Mouse (Mus musculus): ENCODE data around the gene Gm28372. TPM values are rescaled to one million over a fixed set of nuclear protein-coding genes. Genes with fewer than 3 reads are reported as not detected.
"Not testable (repeated sequence)": the region's sequence is repeated elsewhere in the genome, so short reads cannot be mapped to it uniquely, and the experiment has no call there.

Gm28372 gene
- polyA plus RNA-seq (2015; fragmentation: Nextera tagmentation; extraction: Ambion mirVana), result 0.14 TPM in 1 of 2 replicates, not detected in the other

- Histone ChIP-seq H3K9me3 (no peaks in the 10 kb centered on the region), H3K4me2 (no peak within 1 kb of the TSS), H3K4me3 (replicated peaks) (no peak within 1 kb of the TSS), H3K4me1 (no peaks in the 10 kb centered on the region), H3K36me3 (no peaks in the 10 kb centered on the region), H3K27ac (no peak within 1 kb of the TSS), H3K9ac (no peak within 1 kb of the TSS), H3K27me3 (replicated peaks) (0 out of 2 replicates have a peak, but pooled peaks cover 3% of the 10 kb centered on the region)
- no peak for ATAC-seq (ENCODE audit: insufficient read depth, low FRiP score, low read depth)
- 84% methylated on average over 1 of the region's 1 CpGs for WGBS
These were observed at the start of gene Gm28372, which contains the start of gene 1700020A23Rik for GRCm38 (mm10) chr2:130404939-130405338. Gene Gm28372 (plus strand): TSS chr2:130405239. Gene 1700020A23Rik (plus strand): TSS chr2:130405259.

GRCm38 (mm10) chr2:130357551-130357950 lies 47.5 kb upstream of the Gm28372 start:
- no peaks in the 10 kb centered on the region for H3K4me1 ChIP-seq
- H3K36me3 ChIP-seq, result no peaks in the 10 kb centered on the region
- 90% methylated on average over 5 of the region's 5 CpGs for WGBS
- H3K9ac ChIP-seq, result no peak overlapping the region
- H3K27me3 ChIP-seq (replicated peaks), result peaks cover 28% of the 10 kb centered on the region
- no peak overlapping the region for H3K27ac ChIP-seq
- no peak for ATAC-seq (ENCODE audit: insufficient read depth, low FRiP score, low read depth)
- no peaks in the 10 kb centered on the region for H3K9me3 ChIP-seq
- H3K4me3 ChIP-seq (replicated peaks), result no peak overlapping the region
- no peak overlapping the region for H3K4me2 ChIP-seq

- H3K9ac ChIP-seq, result no peak overlapping the region
- 12% methylated on average over 5 of the region's 5 CpGs for WGBS
- H3K4me1 ChIP-seq, result no peaks in the 10 kb centered on the region
- no peak overlapping the region for H3K27ac ChIP-seq
- H3K4me3 ChIP-seq (replicated peaks), result no peak overlapping the region
- H3K9me3 ChIP-seq, result no peaks in the 10 kb centered on the region
- H3K4me2 ChIP-seq, result no peak overlapping the region
- H3K36me3 ChIP-seq, result no peaks in the 10 kb centered on the region
- ATAC-seq (ENCODE audit: insufficient read depth, low FRiP score, low read depth), result no peak
- H3K27me3 ChIP-seq (replicated peaks), result peaks cover 28% of the 10 kb centered on the region
These were observed 46.2 kb upstream of the Gm28372 start for GRCm38 (mm10) chr2:130358852-130359251.

GRCm38 (mm10) chr2:130362511-130363026 lies 42.5 kb upstream of the Gm28372 start:
- Histone ChIP-seq H3K9ac (no peak overlapping the region), H3K36me3 (no peaks in the 10 kb centered on the region), H3K4me2 (no peak overlapping the region), H3K4me3 (replicated peaks) (no peak overlapping the region), H3K27me3 (replicated peaks) (peaks cover 28% of the 10 kb centered on the region), H3K4me1 (peaks cover 4% of the 10 kb centered on the region), H3K27ac (no peak overlapping the region), H3K9me3 (no peaks in the 10 kb centered on the region)
- no peak for ATAC-seq (ENCODE audit: insufficient read depth, low FRiP score, low read depth)
- 8% methylated on average over 14 of the region's 14 CpGs for WGBS

GRCm38 (mm10) chr2:130365211-130366094 lies 39.6 kb upstream of the Gm28372 start:
- Histone ChIP-seq H3K4me2 (peak overlapping the region; percentile 50), H3K9me3 (no peaks in the 10 kb centered on the region), H3K27ac (no peak overlapping the region), H3K36me3 (no peaks in the 10 kb centered on the region), H3K4me3 (replicated peaks) (peak overlapping the region; percentile 30), H3K9ac (no peak overlapping the region), H3K27me3 (replicated peaks) (peaks cover 18% of the 10 kb centered on the region), H3K4me1 (peaks cover 4% of the 10 kb centered on the region)
- ATAC-seq (ENCODE audit: insufficient read depth, low FRiP score, low read depth), result no peak
- 15% methylated on average over 30 of the region's 30 CpGs for WGBS

GRCm38 (mm10) chr2:130367386-130367785 lies 37.7 kb upstream of the Gm28372 start:
- WGBS, result 56% methylated on average over 4 of the region's 4 CpGs
- no peak for ATAC-seq (ENCODE audit: insufficient read depth, low FRiP score, low read depth)

GRCm38 (mm10) chr2:130373026-130373425 lies 32.0 kb upstream of the Gm28372 start:
- not testable (repeated sequence) for H3K36me3 ChIP-seq; H3K9me3 ChIP-seq; H3K27ac ChIP-seq; H3K27me3 ChIP-seq (replicated peaks); H3K4me2 ChIP-seq; H3K9ac ChIP-seq; H3K4me3 ChIP-seq (replicated peaks); ATAC-seq (ENCODE audit: insufficient read depth, low FRiP score, low read depth); H3K4me1 ChIP-seq
- 30% methylated on average over 1 of the region's 1 CpGs for WGBS

More at GRCm38 (mm10) chr2:130367386-130367785, 37.7 kb upstream of the Gm28372 start:
- Histone ChIP-seq H3K4me3 (replicated peaks) (no peak overlapping the region), H3K36me3 (no peaks in the 10 kb centered on the region), H3K4me2 (no peak overlapping the region), H3K4me1 (peaks cover 4% of the 10 kb centered on the region), H3K27me3 (replicated peaks) (peaks cover 2% of the 10 kb centered on the region), H3K27ac (no peak overlapping the region), H3K9me3 (no peaks in the 10 kb centered on the region), H3K9ac (no peak overlapping the region)

- Histone ChIP-seq H3K9ac (no peak overlapping the region), H3K4me1 (no peaks in the 10 kb centered on the region), H3K36me3 (no peaks in the 10 kb centered on the region), H3K4me2 (no peak overlapping the region), H3K27ac (no peak overlapping the region), H3K4me3 (replicated peaks) (no peak overlapping the region), H3K9me3 (no peaks in the 10 kb centered on the region), H3K27me3 (replicated peaks) (no peaks in the 10 kb centered on the region)
- 76% methylated on average over 4 of the region's 4 CpGs for WGBS
- ATAC-seq (ENCODE audit: insufficient read depth, low FRiP score, low read depth), result no peak
These were observed 30.1 kb upstream of the Gm28372 start for GRCm38 (mm10) chr2:130374951-130375350.

GRCm38 (mm10) chr2:130383205-130383604 lies 21.8 kb upstream of the Gm28372 start:
- Histone ChIP-seq H3K27me3 (replicated peaks) (no peaks in the 10 kb centered on the region), H3K27ac (no peak overlapping the region), H3K4me3 (replicated peaks) (no peak overlapping the region), H3K9me3 (no peaks in the 10 kb centered on the region), H3K4me2 (no peak overlapping the region), H3K4me1 (no peaks in the 10 kb centered on the region), H3K9ac (no peak overlapping the region), H3K36me3 (no peaks in the 10 kb centered on the region)
- no peak for ATAC-seq (ENCODE audit: insufficient read depth, low FRiP score, low read depth)
- 44% methylated on average over 3 of the region's 3 CpGs for WGBS

- H3K4me1 ChIP-seq, result no peaks in the 10 kb centered on the region
- H3K4me2 ChIP-seq, result no peak overlapping the region
- H3K36me3 ChIP-seq, result no peaks in the 10 kb centered on the region
- WGBS, result 66% methylated on average over 6 of the region's 6 CpGs
- no peak overlapping the region for H3K9ac ChIP-seq
- H3K27ac ChIP-seq, result no peak overlapping the region
- ATAC-seq (ENCODE audit: insufficient read depth, low FRiP score, low read depth), result no peak
- no peaks in the 10 kb centered on the region for H3K9me3 ChIP-seq
- H3K4me3 ChIP-seq (replicated peaks), result no peak overlapping the region
- H3K27me3 ChIP-seq (replicated peaks), result no peaks in the 10 kb centered on the region
These were observed 21.1 kb upstream of the Gm28372 start for GRCm38 (mm10) chr2:130383895-130384294.

- H3K9ac ChIP-seq, result no peak overlapping the region
- H3K9me3 ChIP-seq, result no peaks in the 10 kb centered on the region
- no peaks in the 10 kb centered on the region for H3K36me3 ChIP-seq
- no peaks in the 10 kb centered on the region for H3K4me1 ChIP-seq
- WGBS, result 65% methylated on average over 1 of the region's 1 CpGs
- H3K27ac ChIP-seq, result no peak overlapping the region
- ATAC-seq (ENCODE audit: insufficient read depth, low FRiP score, low read depth), result no peak
- no peak overlapping the region for H3K4me3 ChIP-seq (replicated peaks)
- H3K27me3 ChIP-seq (replicated peaks), result no peaks in the 10 kb centered on the region
- H3K4me2 ChIP-seq, result no peak overlapping the region
These were observed 18.8 kb upstream of the Gm28372 start for GRCm38 (mm10) chr2:130386212-130386611.

- Histone ChIP-seq H3K36me3 (0 out of 2 replicates have a peak, but pooled peaks cover 3% of the 10 kb centered on the region), H3K4me1 (no peaks in the 10 kb centered on the region), H3K4me2 (no peak overlapping the region), H3K27ac (no peak overlapping the region), H3K9me3 (no peaks in the 10 kb centered on the region), H3K9ac (no peak overlapping the region), H3K27me3 (replicated peaks) (no peaks in the 10 kb centered on the region), H3K4me3 (replicated peaks) (no peak overlapping the region)
- 88% methylated on average over 2 of the region's 2 CpGs for WGBS
- ATAC-seq (ENCODE audit: insufficient read depth, low FRiP score, low read depth), result no peak
These were observed 16.2 kb upstream of the Gm28372 start for GRCm38 (mm10) chr2:130388796-130389195.
